Mouse (Mus musculus): ENCODE results near the gene Dscam. TPM values are rescaled to one million over a fixed set of nuclear protein-coding genes. Genes with fewer than 3 reads are reported as not detected.

Dscam gene
- polyA plus RNA-seq, 1 experiment from 2014 or later: 8.2 TPM

DNA sequence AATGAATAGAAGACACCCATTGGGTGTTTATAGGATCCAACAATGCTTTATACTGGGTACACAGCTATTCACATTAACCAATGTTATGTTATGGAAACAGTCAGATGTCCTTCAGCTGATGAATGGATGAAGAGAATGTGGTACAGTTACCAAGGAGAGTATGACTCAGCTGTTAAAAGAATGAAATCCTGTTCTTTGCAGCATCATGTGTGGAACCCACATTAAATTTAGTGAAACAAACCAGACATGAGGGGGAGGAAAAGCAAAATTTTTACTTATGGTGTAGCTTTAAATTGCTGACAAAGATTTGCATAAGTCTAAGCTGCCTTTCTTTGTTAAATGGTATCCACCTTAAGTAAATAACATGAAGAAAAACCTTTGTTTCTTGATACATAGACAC lies 610.8 kb downstream of the Dscam start:
- Histone ChIP-seq H3K9me3 (replicated peaks; ENCODE audit: control insufficient read depth, low read length) (no peaks in the 10 kb centered on the region), H3K9ac (ENCODE audit: low read length) (no peak overlapping the region), H3K27ac (ENCODE audit: low read depth, low read length) (no peak overlapping the region), H3K4me3 (ENCODE audit: low read depth, low read length) (no peak overlapping the region), H3K36me3 (ENCODE audit: control insufficient read depth, insufficient read depth, low read length) (no peaks in the 10 kb centered on the region), H3K4me1 (ENCODE audit: control insufficient read depth, insufficient read depth, low read length) (peaks cover 8% of the 10 kb centered on the region; the same call in 1 of the 2 replicates), H3K4me2 (ENCODE audit: low read length) (no peak overlapping the region), H3K27me3 (replicated peaks; ENCODE audit: control insufficient read depth, insufficient read depth, low read length) (no peaks in the 10 kb centered on the region)
- ATAC-seq: no peak
- DNase-seq (ENCODE audit: low spot score): no peak

DNA sequence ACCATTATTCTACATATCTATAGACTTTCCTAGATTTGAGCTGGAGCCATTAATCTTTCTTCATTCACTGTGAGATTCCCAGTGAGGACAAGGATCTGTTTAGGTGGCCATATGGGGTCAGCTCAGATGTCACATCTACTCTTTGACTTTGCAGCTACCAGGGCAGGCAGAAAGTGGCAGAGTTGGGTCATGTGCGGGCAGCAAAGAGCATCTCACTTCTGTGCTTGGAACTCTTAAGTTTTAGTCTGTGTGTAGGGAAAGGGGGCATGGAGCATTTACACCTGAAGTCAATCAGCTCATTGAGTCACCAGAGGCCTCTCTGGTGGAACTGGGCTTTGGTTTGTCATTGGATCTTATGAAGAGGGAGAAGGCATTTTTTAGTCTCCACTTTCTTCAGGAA lies 612.2 kb downstream of the Dscam start:
- no peaks in the 10 kb centered on the region for H3K27me3 ChIP-seq (replicated peaks; ENCODE audit: control insufficient read depth, insufficient read depth, low read length)
- H3K9ac ChIP-seq (ENCODE audit: low read length): no peak overlapping the region
- no peak for DNase-seq (ENCODE audit: low spot score)
- H3K4me3 ChIP-seq (ENCODE audit: low read depth, low read length): no peak overlapping the region
- no peaks in the 10 kb centered on the region for H3K9me3 ChIP-seq (replicated peaks; ENCODE audit: control insufficient read depth, low read length)
- 89% methylated on average over 1 of the region's 1 CpGs for WGBS
- H3K4me2 ChIP-seq (ENCODE audit: low read length): no peak overlapping the region
- no peaks in the 10 kb centered on the region for H3K36me3 ChIP-seq (ENCODE audit: control insufficient read depth, insufficient read depth, low read length)
- no peak overlapping the region for H3K27ac ChIP-seq (ENCODE audit: low read depth, low read length)
- peaks cover under 1% of the 10 kb centered on the region; the same call in 1 of the 2 replicates for H3K4me1 ChIP-seq (ENCODE audit: control insufficient read depth, insufficient read depth, low read length)
- ATAC-seq: no peak

DNA sequence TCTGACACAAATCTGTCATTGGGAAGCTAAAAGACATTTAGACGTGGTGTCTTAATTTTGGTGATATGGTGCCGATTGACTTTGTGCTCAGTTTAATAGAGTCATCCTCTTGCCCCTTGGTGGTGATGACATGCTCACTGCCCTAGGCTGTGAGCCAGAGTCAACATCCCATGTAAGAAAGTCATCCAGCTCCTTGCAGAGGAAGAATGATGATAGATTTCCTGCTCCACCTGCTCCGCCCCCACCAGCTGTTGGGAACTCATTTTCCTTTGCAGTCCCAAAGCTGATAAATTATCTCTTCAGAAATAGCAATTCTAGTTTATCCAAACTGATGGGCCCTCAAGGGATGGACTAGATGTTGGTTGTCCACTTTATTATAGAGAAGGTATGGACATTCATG lies 613.9 kb downstream of the Dscam start:
- DNase-seq (ENCODE audit: low spot score) (no peak), ATAC-seq (no peak)
- no peak overlapping the region for H3K4me3 ChIP-seq (ENCODE audit: low read depth, low read length)
- no peak overlapping the region for H3K27ac ChIP-seq (ENCODE audit: low read depth, low read length)
- H3K27me3 ChIP-seq (replicated peaks; ENCODE audit: control insufficient read depth, insufficient read depth, low read length): no peaks in the 10 kb centered on the region
- H3K9ac ChIP-seq (ENCODE audit: low read length): no peak overlapping the region
- WGBS: 90% methylated on average over 3 of the region's 3 CpGs
- no peaks in the 10 kb centered on the region for H3K9me3 ChIP-seq (replicated peaks; ENCODE audit: control insufficient read depth, low read length)
- no peak overlapping the region for H3K4me2 ChIP-seq (ENCODE audit: low read length)
- no peaks in the 10 kb centered on the region for H3K36me3 ChIP-seq (ENCODE audit: control insufficient read depth, insufficient read depth, low read length)
- H3K4me1 ChIP-seq (ENCODE audit: control insufficient read depth, insufficient read depth, low read length): no peaks in the 10 kb centered on the region

DNA sequence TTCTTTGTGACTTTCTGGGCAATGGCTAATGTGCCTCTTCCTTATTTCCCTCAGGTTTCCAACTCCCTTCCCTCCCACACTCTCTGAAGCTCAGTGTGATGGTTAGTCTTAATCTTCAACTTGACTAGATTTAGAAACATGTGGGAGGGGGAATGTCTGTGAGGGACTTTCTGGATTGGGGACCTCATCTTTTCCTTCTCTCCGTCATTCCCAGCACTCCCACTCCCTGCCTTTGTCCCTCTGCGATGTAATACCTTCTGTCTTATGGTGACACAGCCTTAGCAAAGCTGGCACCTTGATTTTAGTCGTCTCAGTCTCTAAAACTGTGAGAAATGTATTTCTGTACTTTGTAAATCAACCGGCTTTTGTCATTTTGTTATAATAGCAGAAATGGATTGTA lies 615.1 kb downstream of the Dscam start:
- H3K4me1 ChIP-seq (ENCODE audit: control insufficient read depth, insufficient read depth, low read length): no peaks in the 10 kb centered on the region
- 74% methylated on average over 4 of the region's 4 CpGs for WGBS
- no peaks in the 10 kb centered on the region for H3K9me3 ChIP-seq (replicated peaks; ENCODE audit: control insufficient read depth, low read length)
- no peaks in the 10 kb centered on the region for H3K27me3 ChIP-seq (replicated peaks; ENCODE audit: control insufficient read depth, insufficient read depth, low read length)
- no peak overlapping the region for H3K4me3 ChIP-seq (ENCODE audit: low read depth, low read length)
- no peaks in the 10 kb centered on the region for H3K36me3 ChIP-seq (ENCODE audit: control insufficient read depth, insufficient read depth, low read length)
- H3K4me2 ChIP-seq (ENCODE audit: low read length): no peak overlapping the region
- H3K27ac ChIP-seq (ENCODE audit: low read depth, low read length): no peak overlapping the region
- ATAC-seq: no peak
- H3K9ac ChIP-seq (ENCODE audit: low read length): no peak overlapping the region
- DNase-seq (ENCODE audit: low spot score): no peak

DNA sequence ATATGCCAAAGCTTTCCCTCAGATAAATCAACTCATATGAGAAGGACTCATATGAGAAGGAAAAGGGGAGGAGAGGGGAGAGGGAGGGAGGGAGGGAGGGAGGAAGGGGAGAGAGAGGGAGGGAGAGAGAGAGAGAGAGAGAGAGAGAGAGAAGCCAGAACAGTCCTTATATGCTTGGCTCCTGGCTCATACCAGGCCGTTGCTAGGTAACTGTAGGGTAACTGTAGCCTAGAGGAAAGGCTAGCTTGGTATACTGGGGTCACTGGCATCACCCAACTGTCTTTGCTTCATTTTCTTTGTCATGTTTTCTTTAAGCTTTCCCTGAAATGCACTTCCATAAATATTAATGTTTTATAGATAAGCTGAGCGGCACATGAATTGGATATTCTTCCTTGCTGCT lies 617.9 kb downstream of the Dscam start:
- ATAC-seq: no peak
- WGBS: 85% methylated on average over 2 of the region's 2 CpGs
- H3K27ac ChIP-seq (ENCODE audit: low read depth, low read length): no peak overlapping the region

DNA sequence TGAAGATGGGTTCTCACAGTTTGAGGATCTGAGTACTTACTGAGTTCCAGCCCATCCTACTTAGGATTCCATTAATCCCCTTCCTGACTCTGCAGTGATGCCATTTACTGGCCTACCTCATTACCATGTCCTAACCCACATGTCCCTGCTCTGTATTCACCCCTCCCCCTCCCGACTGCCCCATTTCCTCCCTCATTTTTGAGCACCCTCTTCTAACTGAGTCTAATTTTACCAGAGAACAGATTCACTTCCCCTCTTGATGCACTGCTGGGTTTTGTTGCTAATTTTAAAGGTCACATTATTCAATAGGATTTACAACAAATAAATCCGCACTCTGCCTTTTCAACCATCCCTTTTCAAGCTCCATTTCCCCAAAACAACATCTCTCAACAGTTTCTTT lies 629.5 kb downstream of the Dscam start:
- H3K4me1 ChIP-seq (ENCODE audit: control insufficient read depth, insufficient read depth, low read length): no peaks in the 10 kb centered on the region
- H3K27ac ChIP-seq (ENCODE audit: low read depth, low read length): no peak overlapping the region
- no peaks in the 10 kb centered on the region for H3K27me3 ChIP-seq (replicated peaks; ENCODE audit: control insufficient read depth, insufficient read depth, low read length)
- no peaks in the 10 kb centered on the region for H3K36me3 ChIP-seq (ENCODE audit: control insufficient read depth, insufficient read depth, low read length)
- no peak overlapping the region for H3K4me2 ChIP-seq (ENCODE audit: low read length)
- WGBS: 59% methylated on average over 2 of the region's 2 CpGs
- ATAC-seq: no peak
- H3K9me3 ChIP-seq (replicated peaks; ENCODE audit: control insufficient read depth, low read length): no peaks in the 10 kb centered on the region
- no peak overlapping the region for H3K9ac ChIP-seq (ENCODE audit: low read length)
- no peak overlapping the region for H3K4me3 ChIP-seq (ENCODE audit: low read depth, low read length)
- no peak for DNase-seq (ENCODE audit: low spot score)

More for the DNA sequence above, 617.9 kb downstream of the Dscam start:
- H3K36me3 ChIP-seq (ENCODE audit: control insufficient read depth, insufficient read depth, low read length): no peaks in the 10 kb centered on the region
- DNase-seq (ENCODE audit: low spot score): no peak
- no peak overlapping the region for H3K9ac ChIP-seq (ENCODE audit: low read length)
- H3K9me3 ChIP-seq (replicated peaks; ENCODE audit: control insufficient read depth, low read length): no peaks in the 10 kb centered on the region
- no peak overlapping the region for H3K4me3 ChIP-seq (ENCODE audit: low read depth, low read length)
- no peaks in the 10 kb centered on the region for H3K27me3 ChIP-seq (replicated peaks; ENCODE audit: control insufficient read depth, insufficient read depth, low read length)
- H3K4me1 ChIP-seq (ENCODE audit: control insufficient read depth, insufficient read depth, low read length): no peaks in the 10 kb centered on the region
- H3K4me2 ChIP-seq (ENCODE audit: low read length): no peak overlapping the region

Other genes starting within 250 kb of the Dscam start
- gene Bace2, start 186.0 kb upstream of the Dscam start, polyA plus RNA-seq (2014; fragmentation: Nextera tagmentation; extraction: Ambion mirVana): 1.8 and 2.9 TPM in 2 replicates

Measured in forebrain, embryonic 14.5 days (tissue).